In the genomic region with DNA sequence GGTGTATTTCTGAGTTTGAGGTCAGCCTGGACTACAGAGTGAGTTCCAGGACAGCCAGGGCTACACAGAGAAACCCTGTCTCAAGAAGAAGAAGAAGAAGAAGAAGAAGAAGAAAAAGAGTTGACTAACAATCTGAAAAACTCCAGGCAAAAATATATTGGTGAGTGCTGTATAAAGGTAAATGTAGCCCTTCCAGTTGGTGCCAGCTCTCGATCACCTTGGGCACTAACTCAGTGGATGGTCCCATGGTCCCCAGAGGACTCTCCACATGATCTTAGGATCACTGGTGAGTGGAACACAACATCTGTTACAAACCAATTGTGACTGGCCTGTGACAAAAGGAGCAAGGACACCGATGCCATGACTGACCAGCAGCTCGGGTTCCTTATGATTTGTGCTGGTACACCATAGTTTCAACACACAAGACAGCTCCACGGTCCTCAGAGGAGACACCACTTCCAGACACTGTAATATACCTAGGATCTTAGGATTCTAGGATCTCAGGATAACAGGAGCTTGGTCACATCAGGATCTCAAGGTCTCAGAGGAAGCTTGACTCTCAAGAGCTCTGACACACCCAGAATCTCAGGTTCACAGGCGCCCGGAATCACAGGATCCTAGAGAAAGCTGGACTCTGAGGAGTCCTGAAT, we compare ENCODE assay signal across 27 mouse cellular contexts. TPM values are rescaled to one million over a fixed set of nuclear protein-coding genes. Genes with fewer than 3 reads are reported as not detected.
DNase-seq lines count a peak whose midpoint lies in the region; ATAC-seq and TF ChIP-seq lines count a peak whose summit lies in the region.
"Not testable (repeated sequence)": the region's sequence is repeated elsewhere in the genome, so short reads cannot be mapped to it uniquely, and the experiment has no call there.
"Had no signal": no experiment of that assay in that cellular context is flagged by ENCODE, and none has a peak within 500 bp of the region (broad histone marks: within the 10 kb centered on the region; RNA-seq: fewer than 3 reads in every experiment).

No protein-coding gene starts in this region.

- not testable (repeated sequence) for H3K9me3 ChIP-seq in embryonic facial prominence, embryonic 15.5 days (replicated peaks); heart, embryonic 10.5 days; hindbrain, embryonic 14.5 days (ENCODE audit: control insufficient read depth, low read length); lung, postnatal 0 days (ENCODE audit: low read length); midbrain, embryonic 11.5 days (ENCODE audit: control insufficient read depth, low read length); stomach, postnatal 0 days (ENCODE audit: control insufficient read depth, low read length)

- not testable (repeated sequence) for TF ChIP-seq CTCF in lung, postnatal 0 days (IDR thresholded peaks at IDR 0.05); stomach, postnatal 0 days (IDR thresholded peaks at IDR 0.05; ENCODE audit: low read depth)

- not testable (repeated sequence) for H3K27ac ChIP-seq in embryonic facial prominence, embryonic 15.5 days (replicated peaks); heart, embryonic 10.5 days; hindbrain, embryonic 14.5 days; lung, postnatal 0 days (ENCODE audit: low read length); midbrain, embryonic 11.5 days (ENCODE audit: low read depth, low read length); stomach, postnatal 0 days (replicated peaks)

- TF ChIP-seq EP300 in lung, postnatal 0 days (IDR thresholded peaks at IDR 0.05); stomach, postnatal 0 days (optimal IDR thresholded peaks at IDR 0.05): not testable (repeated sequence)

- 78% methylated on average over 6 of the region's 6 CpGs for WGBS in embryonic facial prominence, embryonic 15.5 days
- WGBS in heart, embryonic 10.5 days: 72% methylated on average over 6 of the region's 6 CpGs
- WGBS in hindbrain, embryonic 14.5 days: 80% methylated on average over 6 of the region's 6 CpGs
- 72% methylated on average over 6 of the region's 6 CpGs for WGBS in lung, postnatal 0 days
- WGBS in midbrain, embryonic 11.5 days: 80% methylated on average over 6 of the region's 6 CpGs
- 76% methylated on average over 6 of the region's 6 CpGs for WGBS in stomach, postnatal 0 days

- not testable (repeated sequence) for H3K27me3 ChIP-seq in embryonic facial prominence, embryonic 15.5 days; heart, embryonic 10.5 days (ENCODE audit: insufficient read depth, poor library complexity, severe bottlenecking); hindbrain, embryonic 14.5 days (ENCODE audit: control insufficient read depth, insufficient read depth, low read length); lung, postnatal 0 days (replicated peaks; ENCODE audit: insufficient read depth, low read length); midbrain, embryonic 11.5 days (ENCODE audit: control insufficient read depth, insufficient read depth, low read length); stomach, postnatal 0 days (ENCODE audit: control insufficient read depth, insufficient read depth, low read length)

- not testable (repeated sequence) for H3K9ac ChIP-seq in embryonic facial prominence, embryonic 15.5 days; hindbrain, embryonic 14.5 days; lung, postnatal 0 days (replicated peaks; ENCODE audit: low read depth); midbrain, embryonic 11.5 days (ENCODE audit: low read length); stomach, postnatal 0 days (ENCODE audit: low read length)

- not testable (repeated sequence) for H3K4me3 ChIP-seq in embryonic facial prominence, embryonic 15.5 days (replicated peaks); heart, embryonic 10.5 days; hindbrain, embryonic 14.5 days (replicated peaks; ENCODE audit: low read length); lung, postnatal 0 days (ENCODE audit: low read depth, low read length); midbrain, embryonic 11.5 days (ENCODE audit: low read depth, low read length); stomach, postnatal 0 days (ENCODE audit: low read depth, low read length)

- ATAC-seq in embryonic facial prominence, embryonic 15.5 days (ENCODE audit: insufficient number of reproducible peaks, low FRiP score, low TSS enrichment, low read depth): 0 out of 2 replicates have a peak, but pooled peaks have one; percentile 57
- ATAC-seq in hindbrain, embryonic 14.5 days (ENCODE audit: low FRiP score); lung, postnatal 0 days: not testable (repeated sequence)
- ATAC-seq in midbrain, embryonic 11.5 days (ENCODE audit: low FRiP score): 0 out of 2 replicates have a peak, but pooled peaks have one; percentile 24
- ATAC-seq in monocyte, adult 5-6 weeks (replicated peaks; ENCODE audit: insufficient number of reproducible peaks, low FRiP score, low TSS enrichment, poor library complexity, severe bottlenecking): 0 out of 2 replicates have a peak, but pooled peaks have one; percentile 43
- ATAC-seq in stomach, postnatal 0 days (ENCODE audit: low FRiP score, low TSS enrichment): 0 out of 2 replicates have a peak, but pooled peaks have one; percentile 35

- not testable (repeated sequence) for H3K36me3 ChIP-seq in embryonic facial prominence, embryonic 15.5 days; heart, embryonic 10.5 days; hindbrain, embryonic 14.5 days (replicated peaks; ENCODE audit: control insufficient read depth, insufficient read depth); lung, postnatal 0 days (ENCODE audit: insufficient read depth, low read length); midbrain, embryonic 11.5 days (ENCODE audit: control insufficient read depth, insufficient read depth, low read length); stomach, postnatal 0 days (ENCODE audit: control insufficient read depth, insufficient read depth, low read length)

- H3K4me2 ChIP-seq in embryonic facial prominence, embryonic 15.5 days (replicated peaks); hindbrain, embryonic 14.5 days (replicated peaks); lung, postnatal 0 days (replicated peaks; ENCODE audit: low read depth, low read length); midbrain, embryonic 11.5 days; stomach, postnatal 0 days (replicated peaks; ENCODE audit: low read depth): not testable (repeated sequence)

- not testable (repeated sequence) for H3K4me1 ChIP-seq in embryonic facial prominence, embryonic 15.5 days; heart, embryonic 10.5 days; hindbrain, embryonic 14.5 days (replicated peaks; ENCODE audit: control insufficient read depth, insufficient read depth, low read length); lung, postnatal 0 days (ENCODE audit: insufficient read depth, low read depth, low read length); midbrain, embryonic 11.5 days (ENCODE audit: control insufficient read depth, insufficient read depth, low read length); stomach, postnatal 0 days (replicated peaks; ENCODE audit: control insufficient read depth, insufficient read depth)

- DNase-seq in R1 (ENCODE audit: low read depth, low spot score): peak; percentile 2
- peak; percentile 57 for DNase-seq in heart, embryonic 10.5 days (ENCODE audit: low spot score)
- DNase-seq in hindbrain, embryonic 14.5 days (ENCODE audit: low spot score): peak; percentile 18
- DNase-seq in lung, postnatal 0 days (ENCODE audit: low spot score): peak; percentile 1
- DNase-seq in midbrain, embryonic 11.5 days (ENCODE audit: low spot score, missing footprints): peak; percentile 65
- DNase-seq in stomach, postnatal 0 days (ENCODE audit: low spot score): peak; percentile 10

RNA-seq across cellular contexts. Expression of a gene that starts 30.3 kb away (rescaled TPM):
- polyA plus RNA-seq in embryonic facial prominence, embryonic 15.5 days (2015; fragmentation: Nextera tagmentation; extraction: Ambion mirVana): not detected in 2 replicates
- polyA plus RNA-seq in heart, embryonic 10.5 days (2016; fragmentation: Nextera tagmentation; extraction: Ambion mirVana): not detected in 2 replicates
- not detected in 2 replicates for polyA plus RNA-seq in hindbrain, embryonic 14.5 days (2014; fragmentation: Nextera tagmentation; extraction: Ambion mirVana)
- not detected in 2 replicates for polyA plus RNA-seq in lung, postnatal 0 days (2015; fragmentation: Nextera tagmentation; extraction: Ambion mirVana)
- 0.50 TPM in 1 of 2 replicates, not detected in the other for polyA plus RNA-seq in midbrain, embryonic 11.5 days (2014; fragmentation: Nextera tagmentation; extraction: Ambion mirVana)
- total RNA-seq in monocyte, adult 5-6 weeks (2017): not detected in 3 replicates
- 0.18 and 0.21 TPM in 2 replicates for polyA plus RNA-seq in stomach, postnatal 0 days (2015; fragmentation: Nextera tagmentation; extraction: Ambion mirVana)
- total RNA-seq: adrenal gland, adult 18-20 months; adrenal gland, postnatal 10 days; adrenal gland, postnatal 36 days; CH12.LX; forebrain, postnatal 0 days; gastrocnemius, adult 2 months; gastrocnemius, postnatal 14 days; gastrocnemius, postnatal 4 days; heart, adult 8-10 months; heart, postnatal 14 days; heart, postnatal 4 days had no signal
- polyA plus RNA-seq: embryonic facial prominence, embryonic 11.5 days; erythroblast, embryonic 14.5 days; forebrain, embryonic 13.5 days; forebrain, postnatal 0 days; G1E; heart, embryonic 16.5 days; hindbrain, embryonic 12.5 days; hindbrain, embryonic 16.5 days; intestine, embryonic 15.5 days had no signal

Comparison
In these comparisons a context has a peak if more than half of its experiments do, and no peak if none do; other contexts are left out.
1. DNase-seq: peak in every context shown above with its lines; median percentile 65 in midbrain, embryonic 11.5 days; 57 in heart, embryonic 10.5 days; 18 in hindbrain, embryonic 14.5 days; 10 in stomach, postnatal 0 days; 2 in R1; 1 in lung, postnatal 0 days.